Mouse (Mus musculus) erythroblast, embryonic 14.5 days (primary cell): ENCODE results near the gene Gba.

Source experiments
- GATA1 ChIP-seq: IDR thresholded peaks from 2 replicates; pipeline ENCODE4 v1.6.1; 2012; ENCODE audit warnings: low read length, inconsistent platforms, mixed read lengths
- TAL1 ChIP-seq: IDR thresholded peaks from 3 replicates; pipeline ENCODE4 v1.6.1; 2012; ENCODE audit warnings: low read length, inconsistent platforms, mixed read lengths

- TF ChIP-seq GATA1: no peak
- no peak for TF ChIP-seq TAL1
Observed at GRCm38 (mm10) chr3:89161786-89162185, 40.9 kb upstream of the Gba start.
